Mouse (Mus musculus) kidney, embryonic 16.5 days (tissue): ENCODE measurements around the gene Slc38a3. TPM values are rescaled to one million over a fixed set of nuclear protein-coding genes. Genes with fewer than 3 reads are reported as not detected.

Experiments
- ATAC-seq: fragments of 200-750 bp; cut with Nextera tagmentation; 2 replicates; pipeline ENCODE4 v1.8.0; 2017; ENCODE audit warnings: moderate TSS enrichment; ENCODE audit not compliant: low FRiP score, low TSS enrichment
- H3K27ac ChIP-seq: fragments of 300-500 bp; sonication (generic); 2 replicates; pipeline ENCODE4 v1.5.1; 2014; ENCODE audit warnings: low read length
- H3K27me3 ChIP-seq: fragments of 300-500 bp; sonication (generic); 2 replicates; pipeline ENCODE4 v1.6.1; 2014; ENCODE audit warnings: low read length, control low read depth, mixed read lengths; ENCODE audit not compliant: insufficient read depth
- H3K36me3 ChIP-seq: fragments of 300-500 bp; sonication (generic); 2 replicates; pipeline ENCODE4 v1.6.1; 2014; ENCODE audit warnings: low read length, control low read depth, mixed read lengths; ENCODE audit not compliant: insufficient read depth
- H3K4me1 ChIP-seq: fragments of 300-500 bp; sonication (generic); 2 replicates; pipeline ENCODE4 v1.6.1; 2014; ENCODE audit warnings: low read length, control low read depth, mixed read lengths; ENCODE audit not compliant: insufficient read depth
- H3K4me2 ChIP-seq: fragments of 300-500 bp; sonication (generic); replicated peaks from 2 replicates; pipeline ENCODE4 v1.6.1; 2014; ENCODE audit warnings: low read depth, low read length
- H3K4me3 ChIP-seq: fragments of 300-500 bp; sonication (generic); 2 replicates; pipeline ENCODE4 v1.5.1; 2014; ENCODE audit warnings: mild to moderate bottlenecking, low read length
- H3K9ac ChIP-seq: fragments of 300-500 bp; sonication (generic); replicated peaks from 2 replicates; pipeline ENCODE4 v1.6.1; 2014; ENCODE audit warnings: low read length
- H3K9me3 ChIP-seq: fragments of 300-500 bp; sonication (generic); 2 replicates; pipeline ENCODE4 v1.6.1; 2016; ENCODE audit warnings: low read length, control low read depth
- WGBS: fragments of 180-500 bp; shearing (Covaris S2); extraction: QIAGEN DNeasy Blood & Tissue Kit; methylation state at CpG from one replicate; pipeline ENCODE4 v1.1.7; 2014; 5-methylcytosine and 5-hydroxymethylcytosine counted together
- polyA plus RNA-seq: library from polyadenylated mRNA; unstranded; fragments of >200 nt; fragmentation: Nextera tagmentation; extraction: Ambion mirVana; gene quantifications from 2 replicates; pipeline ENCODE4 v1.2.1, GENCODE M21; 2015

Gene Slc38a3
- polyA plus RNA-seq, 1 experiment from 2014 or later, result 12.9 TPM

GRCm38 (mm10) chr9:107706781-107707211, 37.5 kb upstream of the Slc38a3 start:
- Histone ChIP-seq H3K36me3 (0 out of 2 replicates have a peak, but pooled peaks cover 10% of the 10 kb centered on the region), H3K27me3 (no peaks in the 10 kb centered on the region), H3K4me2 (peak overlapping the region; percentile 88), H3K27ac (peak overlapping the region; percentile 91), H3K4me1 (peaks cover 71% of the 10 kb centered on the region), H3K4me3 (peak overlapping the region; percentile 80), H3K9ac (peak overlapping the region; percentile 92), H3K9me3 (no peaks in the 10 kb centered on the region)
- WGBS, result 3% methylated on average over 14 of the region's 14 CpGs
- no peak for ATAC-seq

GRCm38 (mm10) chr9:107703337-107704122, 34.2 kb upstream of the Slc38a3 start:
- no peaks in the 10 kb centered on the region for H3K27me3 ChIP-seq
- H3K9ac ChIP-seq, result peak overlapping the region; percentile 47
- H3K4me3 ChIP-seq, result no peak overlapping the region
- H3K27ac ChIP-seq, result peak overlapping the region; percentile 31; the same call in 1 of the 2 replicates
- no peak overlapping the region for H3K4me2 ChIP-seq
- 0 out of 2 replicates have a peak, but pooled peaks cover 10% of the 10 kb centered on the region for H3K36me3 ChIP-seq
- H3K9me3 ChIP-seq, result no peaks in the 10 kb centered on the region
- WGBS, result 46% methylated on average over 14 of the region's 14 CpGs
- ATAC-seq, result no peak
- H3K4me1 ChIP-seq, result peaks cover 100% of the 10 kb centered on the region

GRCm38 (mm10) chr9:107702606-107703185, 33.4 kb upstream of the Slc38a3 start:
- Histone ChIP-seq H3K9me3 (no peaks in the 10 kb centered on the region), H3K36me3 (0 out of 2 replicates have a peak, but pooled peaks cover 10% of the 10 kb centered on the region), H3K9ac (peak overlapping the region; percentile 47), H3K4me1 (peaks cover 100% of the 10 kb centered on the region), H3K4me2 (peak overlapping the region; percentile 2; the same call in 1 of the 2 replicates), H3K27ac (peak overlapping the region; percentile 63), H3K27me3 (no peaks in the 10 kb centered on the region), H3K4me3 (no peak overlapping the region; the same call in 1 of the 2 replicates)
- WGBS, result 57% methylated on average over 3 of the region's 3 CpGs
- ATAC-seq, result no peak

GRCm38 (mm10) chr9:107701594-107701993, 32.3 kb upstream of the Slc38a3 start:
- H3K27me3 ChIP-seq, result no peaks in the 10 kb centered on the region
- no peak overlapping the region; the same call in 1 of the 2 replicates for H3K9ac ChIP-seq
- H3K4me3 ChIP-seq, result no peak overlapping the region
- ATAC-seq, result no peak
- WGBS, result 9% methylated on average over 12 of the region's 12 CpGs
- 0 out of 2 replicates have a peak, but pooled peaks cover 10% of the 10 kb centered on the region for H3K36me3 ChIP-seq
- no peak overlapping the region for H3K4me2 ChIP-seq
- H3K4me1 ChIP-seq, result peaks cover 100% of the 10 kb centered on the region
- H3K9me3 ChIP-seq, result no peaks in the 10 kb centered on the region
- peak overlapping the region; percentile 91 for H3K27ac ChIP-seq

- Histone ChIP-seq H3K9me3 (no peaks in the 10 kb centered on the region), H3K36me3 (0 out of 2 replicates have a peak, but pooled peaks cover 10% of the 10 kb centered on the region), H3K4me3 (no peak overlapping the region), H3K4me1 (peaks cover 100% of the 10 kb centered on the region), H3K27ac (peak overlapping the region; percentile 91), H3K27me3 (no peaks in the 10 kb centered on the region), H3K4me2 (peak overlapping the region; percentile 53), H3K9ac (peak overlapping the region; percentile 45; the same call in 1 of the 2 replicates)
- ATAC-seq, result no peak
- 24% methylated on average over 6 of the region's 6 CpGs for WGBS
Measured at GRCm38 (mm10) chr9:107700114-107700571, 30.8 kb upstream of the Slc38a3 start.

- peak overlapping the region; percentile 53 for H3K4me2 ChIP-seq
- 3% methylated on average over 9 of the region's 9 CpGs for WGBS
- H3K27me3 ChIP-seq, result no peaks in the 10 kb centered on the region
- peak overlapping the region; percentile 45; the same call in 1 of the 2 replicates for H3K9ac ChIP-seq
- ATAC-seq, result peak; percentile 49
- H3K9me3 ChIP-seq, result no peaks in the 10 kb centered on the region
- peak overlapping the region; percentile 91 for H3K27ac ChIP-seq
- peaks cover 100% of the 10 kb centered on the region for H3K4me1 ChIP-seq
- 0 out of 2 replicates have a peak, but pooled peaks cover 9% of the 10 kb centered on the region for H3K36me3 ChIP-seq
- peak overlapping the region; percentile 29 for H3K4me3 ChIP-seq
Measured at GRCm38 (mm10) chr9:107699376-107699980, 30.1 kb upstream of the Slc38a3 start.

GRCm38 (mm10) chr9:107698611-107699190, 29.4 kb upstream of the Slc38a3 start:
- peak overlapping the region; percentile 91 for H3K27ac ChIP-seq
- WGBS, result 8% methylated on average over 14 of the region's 14 CpGs
- H3K27me3 ChIP-seq, result no peaks in the 10 kb centered on the region
- H3K36me3 ChIP-seq, result 0 out of 2 replicates have a peak, but pooled peaks cover 1% of the 10 kb centered on the region
- no peaks in the 10 kb centered on the region for H3K9me3 ChIP-seq
- peaks cover 93% of the 10 kb centered on the region for H3K4me1 ChIP-seq
- ATAC-seq, result peak; percentile 64
- peak overlapping the region; percentile 53 for H3K4me2 ChIP-seq
- peak overlapping the region; percentile 52 for H3K9ac ChIP-seq
- peak overlapping the region; percentile 29 for H3K4me3 ChIP-seq

- Histone ChIP-seq H3K27ac (peak overlapping the region; percentile 91), H3K9ac (peak overlapping the region; percentile 52), H3K27me3 (no peaks in the 10 kb centered on the region), H3K4me2 (peak overlapping the region; percentile 53), H3K9me3 (no peaks in the 10 kb centered on the region), H3K4me1 (peaks cover 93% of the 10 kb centered on the region), H3K36me3 (no peaks in the 10 kb centered on the region), H3K4me3 (peak overlapping the region; percentile 29)
- WGBS, result 12% methylated on average over 14 of the region's 14 CpGs
- ATAC-seq, result peak; percentile 1; the same call in 1 of the 2 replicates
Measured at GRCm38 (mm10) chr9:107697811-107698521, 28.6 kb upstream of the Slc38a3 start.
